Mouse (Mus musculus): ENCODE measurements around the gene Nfkbil1.

DNA sequence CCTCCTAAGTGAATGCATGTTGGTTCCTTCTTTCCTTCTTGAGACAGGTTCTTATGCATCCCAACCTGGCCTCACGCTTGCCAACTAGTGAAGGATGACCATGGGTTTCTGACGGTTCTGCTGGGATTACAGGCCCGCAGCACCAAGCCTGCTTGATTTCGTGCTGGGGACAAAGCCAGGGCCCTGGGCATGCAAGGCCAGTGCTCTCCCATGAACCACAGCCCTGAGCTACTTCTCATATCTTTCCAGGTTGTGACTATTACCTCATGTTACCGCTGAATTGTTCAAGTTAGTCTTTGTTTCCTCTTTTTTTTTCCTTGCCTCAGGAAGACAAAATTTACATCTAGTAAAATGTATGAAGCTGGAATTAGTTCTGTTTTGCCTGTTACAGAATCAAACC, 42.7 kb downstream of the Nfkbil1 start:
- TF ChIP-seq CTCF (IDR thresholded peaks at IDR 0.05; ENCODE audit: low read depth) (no peak), EP300 (IDR thresholded peaks at IDR 0.05; ENCODE audit: low read depth) (no peak)
